Mouse (Mus musculus) pancreas, adult 10 weeks (tissue): ENCODE data around the gene Mrpl46. TPM values are rescaled to one million over a fixed set of nuclear protein-coding genes. Genes with fewer than 3 reads are reported as not detected.

Experiments
- polyA plus RNA-seq: library from polyadenylated mRNA; stranded (reverse); fragments of 350-450 nt; fragmentation: Illumina TruSeq; extraction: RNeasy Lipid Tissue Mini Kit (QIAGEN cat#74804); gene quantifications from one replicate; pipeline ENCODE4 v1.2.3, GENCODE M21; 2015; ENCODE audit warnings: low read depth, low replicate concordance; ENCODE audit not compliant: insufficient read depth

Gene Mrpl46
- 5.6 TPM for polyA plus RNA-seq

GRCm38 (mm10) chr7:78782639-78783581 lies at the start of gene Mrpl46, which contains the start of gene Mrps11:
Mrpl46 (minus strand) TSS chr7:78783531.
Mrps11 (plus strand) TSS chr7:78783119.

GRCm38 (mm10) chr7:78737614-78738210 lies 45.6 kb downstream of the Mrpl46 start, which contains the start of gene Ntrk3:
Ntrk3 (minus strand) TSS chr7:78738012.

Other genes starting within 250 kb of the Mrpl46 start
- gene Ntrk3, start 45.5 kb downstream of the Mrpl46 start, polyA plus RNA-seq, result 1.6 TPM
- gene Mrps11, start 412 bp downstream of the Mrpl46 start, polyA plus RNA-seq, result 8.3 TPM
- gene Det1, start 63.7 kb upstream of the Mrpl46 start, polyA plus RNA-seq, result 2.6 TPM
- gene Aen, start 112.3 kb upstream of the Mrpl46 start, polyA plus RNA-seq, result 12.5 TPM
- gene Isg20, start 129.9 kb upstream of the Mrpl46 start, polyA plus RNA-seq, result 15.6 TPM